Mouse (Mus musculus): ENCODE results near the gene Cacfd1.

Cacfd1 gene

DNA sequence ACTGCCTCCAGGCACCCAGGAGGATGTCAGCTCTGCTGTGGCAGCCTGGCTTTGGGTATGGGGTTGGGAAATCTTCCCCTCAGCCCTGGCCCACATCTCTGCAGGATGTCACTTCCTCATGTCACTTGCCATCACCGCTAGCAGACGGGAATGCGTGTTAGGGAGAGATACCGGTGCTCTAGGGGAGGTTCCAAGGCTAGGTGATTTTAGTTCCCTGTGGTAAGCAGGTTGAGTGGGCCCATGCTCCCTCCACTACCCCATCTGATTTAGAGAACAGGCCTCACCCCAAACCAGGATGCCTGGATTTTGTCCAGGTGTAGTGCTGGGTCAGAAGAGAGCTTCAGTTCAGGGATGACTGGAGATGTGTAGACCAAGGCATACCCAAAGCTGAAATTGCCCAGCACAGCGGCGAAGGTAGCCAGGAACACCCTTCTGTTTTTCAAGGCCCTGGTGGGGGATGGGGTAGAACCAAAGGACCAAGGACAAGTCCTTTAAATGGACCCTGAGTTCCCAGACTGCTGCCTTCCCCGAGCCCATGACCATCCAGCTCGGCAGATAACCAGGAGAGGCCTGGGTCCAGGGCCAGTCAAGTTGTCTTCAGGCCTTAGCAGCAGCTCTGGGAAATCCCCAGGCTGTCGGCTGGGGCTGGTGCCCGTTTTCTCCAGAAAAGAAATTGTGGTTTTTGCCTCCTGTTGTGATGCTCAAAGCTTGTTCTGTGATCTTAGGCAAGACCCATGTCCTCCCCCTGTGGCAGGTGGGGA, 17.3 kb downstream of the Cacfd1 start:
- no peak for DNase-seq (ENCODE audit: low spot score)

DNA sequence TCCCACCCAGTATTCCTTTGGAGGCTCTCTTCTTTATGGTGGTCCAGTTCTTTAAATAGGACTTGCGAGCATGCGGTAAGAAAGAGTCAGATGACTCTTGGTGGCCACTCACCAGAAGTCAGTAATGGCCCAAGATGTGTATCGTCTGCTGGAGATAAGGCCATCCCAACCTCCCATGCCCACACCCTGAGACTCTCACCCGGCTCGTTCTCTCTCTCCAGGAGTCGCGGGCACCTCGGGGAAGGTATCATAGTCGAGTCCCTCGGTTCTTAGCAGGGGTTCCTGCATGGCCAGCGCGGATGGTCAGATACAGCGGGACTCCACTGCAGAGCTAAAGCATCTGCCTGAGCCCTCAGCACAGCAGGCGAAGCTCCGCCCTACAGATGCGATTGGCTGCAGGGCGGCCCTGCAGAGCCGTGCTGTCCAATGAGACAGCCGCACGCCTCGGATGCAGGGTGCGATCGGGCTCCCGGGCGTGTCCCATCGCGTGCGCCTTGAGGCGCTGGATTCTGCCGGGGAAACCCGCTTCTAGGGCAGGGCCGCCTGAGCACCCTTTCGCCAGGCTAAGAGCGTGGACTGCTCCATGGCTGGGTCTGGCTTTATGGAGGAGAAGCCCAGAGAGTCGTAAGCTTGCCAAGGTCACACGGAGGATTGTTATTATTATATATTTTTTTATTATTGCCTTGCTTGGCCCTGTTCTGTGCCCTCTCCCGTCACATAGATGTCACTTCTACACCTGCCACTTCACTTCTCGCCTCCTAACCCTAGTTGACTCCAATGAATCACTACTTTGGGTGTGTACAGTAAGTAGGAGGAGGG, 18.1 kb downstream of the Cacfd1 start, which contains the start of gene Slc2a6:
Gene Slc2a6 (minus strand): TSS at position 381 of the 819 bp plus-strand sequence.
- DNase-seq (ENCODE audit: low spot score), result peak; percentile 90

DNA sequence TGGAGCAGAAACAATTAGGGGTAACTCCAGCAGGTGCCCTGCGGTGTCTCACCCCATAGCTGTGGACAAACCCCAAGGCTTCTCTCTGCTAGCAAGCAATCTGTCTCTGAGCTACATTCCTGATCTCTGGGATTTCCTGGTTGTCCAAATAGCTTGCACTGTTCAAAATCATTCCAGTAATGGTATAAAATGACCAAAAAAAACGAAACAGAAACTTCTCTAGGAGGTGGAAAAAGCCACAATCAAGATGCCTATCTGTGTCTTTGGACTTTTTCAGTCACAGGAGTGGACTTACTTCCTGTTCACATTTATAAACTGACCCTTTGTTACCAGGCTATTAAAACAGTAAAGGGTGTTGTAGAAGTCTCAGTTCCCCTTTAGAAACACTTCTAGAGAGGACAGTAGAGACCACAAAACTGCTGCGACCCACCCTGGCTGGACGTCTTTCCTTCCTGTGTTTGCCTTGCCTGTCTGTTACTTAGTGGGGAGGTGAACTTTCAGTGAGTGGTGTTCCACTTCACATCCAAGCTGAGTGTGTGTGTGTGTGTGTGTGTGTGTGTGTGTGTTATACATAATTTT, 18.8 kb downstream of the Cacfd1 start:
- DNase-seq (ENCODE audit: low spot score), result no peak

DNA sequence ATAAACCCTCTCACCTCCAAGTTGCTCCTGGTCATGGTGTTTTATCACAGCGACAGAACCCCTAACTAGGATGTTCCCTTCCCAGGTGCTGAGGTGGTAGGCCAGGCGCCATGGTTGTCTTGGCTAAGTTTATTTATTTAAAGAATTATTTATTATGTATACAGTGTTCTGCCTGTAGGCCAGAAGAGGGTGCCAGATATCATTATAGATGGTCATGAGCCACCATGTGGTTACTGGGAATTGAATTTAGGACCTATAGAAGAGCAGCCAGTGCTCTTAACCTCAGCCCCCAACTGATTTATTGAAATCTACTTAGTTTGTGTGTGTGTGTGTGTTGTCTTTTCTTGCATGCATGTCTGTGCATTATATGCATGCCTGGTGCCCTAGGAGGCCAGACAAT, 22.6 kb downstream of the Cacfd1 start:
- DNase-seq (ENCODE audit: low spot score), result no peak

DNA sequence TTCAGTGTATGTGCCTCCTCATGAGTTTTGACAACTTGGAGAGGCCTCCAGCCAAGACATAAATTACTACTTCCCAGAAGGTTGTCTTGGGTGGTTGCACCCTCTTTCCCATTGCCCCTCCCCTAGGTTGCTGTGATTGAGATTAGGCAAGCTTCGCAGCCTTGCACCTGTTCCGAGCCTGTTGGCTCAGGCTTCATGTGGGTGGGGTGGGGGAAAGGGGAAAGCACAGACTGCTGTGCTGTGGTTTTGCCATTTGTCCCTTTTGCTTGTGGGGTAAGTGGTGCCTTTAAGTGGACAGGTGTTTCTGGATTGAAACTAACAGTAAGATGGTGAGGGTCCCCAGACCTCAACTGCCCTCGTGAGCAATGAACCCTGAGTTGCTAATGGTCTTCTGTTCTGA, 26.3 kb downstream of the Cacfd1 start:
- DNase-seq (ENCODE audit: low spot score), result no peak

DNA sequence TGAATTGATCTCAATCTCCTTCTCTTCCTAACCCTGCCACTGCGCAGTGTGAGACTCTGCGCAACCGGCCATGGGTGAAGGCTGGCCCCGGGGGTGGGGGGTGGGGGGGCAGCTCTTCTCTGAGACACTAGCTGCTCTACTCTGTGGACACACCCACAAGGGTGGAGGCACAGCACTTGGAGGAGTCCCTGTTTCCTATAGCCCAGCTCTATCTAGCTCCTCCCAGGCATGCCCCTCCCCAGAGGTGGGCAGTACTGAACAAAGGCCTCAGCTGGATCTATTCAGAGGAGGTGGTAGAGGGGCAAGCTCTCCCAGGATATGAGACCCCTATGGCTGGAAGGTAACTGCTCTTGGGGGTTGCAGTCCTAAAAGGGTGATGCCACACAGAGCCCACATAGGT, 27.3 kb downstream of the Cacfd1 start:
- DNase-seq (ENCODE audit: low spot score), result no peak

DNA sequence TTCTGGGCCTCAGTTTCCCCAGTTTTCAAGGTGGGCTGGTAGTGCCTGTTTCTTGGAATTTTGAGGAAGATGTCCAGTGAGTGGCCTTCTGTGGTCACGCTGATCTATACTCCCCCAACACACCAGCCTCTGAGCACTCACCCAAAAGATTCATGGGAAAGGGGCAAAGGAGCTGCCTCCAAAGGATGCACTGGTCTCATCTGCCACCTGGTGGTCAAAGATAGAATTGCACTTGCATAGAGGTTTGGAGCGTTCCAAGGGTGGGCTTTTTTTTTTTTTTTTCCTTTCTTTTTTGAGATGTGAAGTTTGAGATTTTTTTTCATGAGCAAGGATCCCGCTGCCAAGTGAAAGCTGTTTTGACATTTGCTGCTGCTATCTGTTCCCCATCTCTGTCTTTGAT, 28.9 kb downstream of the Cacfd1 start:
- no peak for DNase-seq (ENCODE audit: low spot score)

DNA sequence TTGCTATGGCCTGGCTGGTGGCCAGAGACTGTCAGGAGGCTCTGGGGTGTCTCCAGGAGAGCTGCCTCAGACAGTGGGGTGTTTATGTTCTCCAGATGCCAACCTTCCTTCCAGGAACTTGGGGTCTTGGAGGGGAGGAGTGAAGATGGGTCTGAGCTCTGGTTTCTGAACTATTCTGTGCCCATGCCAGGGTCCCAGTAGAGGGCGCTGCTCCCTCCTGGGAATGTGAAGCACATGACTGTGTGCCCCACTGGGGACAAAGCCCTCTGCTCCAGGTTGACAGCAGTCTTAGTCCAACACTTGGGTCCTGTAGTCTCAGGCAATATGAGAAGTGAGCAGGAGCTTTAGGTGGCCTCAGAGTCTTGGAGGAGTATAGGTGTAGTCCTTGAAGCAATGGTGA, 29.6 kb downstream of the Cacfd1 start:
- DNase-seq (ENCODE audit: low spot score), result no peak

DNA sequence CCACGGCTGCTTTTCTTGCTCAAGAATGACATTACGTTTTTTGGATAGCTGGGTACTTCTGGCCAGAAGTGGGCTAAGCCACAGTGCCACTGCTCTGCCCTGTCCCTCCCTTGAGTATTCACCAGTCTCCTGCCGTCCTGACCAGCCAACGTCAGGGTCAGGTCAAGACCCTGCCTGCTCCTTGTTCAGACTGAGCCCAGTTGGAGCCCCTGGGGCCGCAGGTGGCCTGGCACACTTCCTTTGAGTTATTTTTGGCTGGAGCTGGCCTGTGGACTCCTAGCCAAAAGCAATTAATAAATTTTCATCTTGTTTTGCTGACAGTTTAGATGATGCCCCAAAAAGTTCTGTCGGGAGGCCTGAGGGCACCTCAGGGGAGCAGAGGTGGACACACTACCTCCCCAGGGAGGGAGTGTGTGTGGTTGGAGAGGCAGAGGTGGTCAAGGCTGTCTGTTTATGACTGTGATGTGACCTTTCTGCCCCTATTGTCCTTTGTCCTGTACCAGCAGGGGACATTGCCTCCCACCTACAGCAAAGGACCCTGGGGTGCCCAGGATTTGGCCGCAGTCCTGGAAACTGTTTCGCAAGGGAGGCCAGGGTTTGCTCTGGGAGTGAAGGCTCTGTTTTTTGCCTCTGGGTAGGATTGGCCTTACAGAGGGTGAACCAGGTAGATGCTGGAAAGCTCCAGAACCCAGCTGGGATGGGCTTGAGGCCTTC, 32.6 kb downstream of the Cacfd1 start:
- no peak for DNase-seq (ENCODE audit: low spot score)

DNA sequence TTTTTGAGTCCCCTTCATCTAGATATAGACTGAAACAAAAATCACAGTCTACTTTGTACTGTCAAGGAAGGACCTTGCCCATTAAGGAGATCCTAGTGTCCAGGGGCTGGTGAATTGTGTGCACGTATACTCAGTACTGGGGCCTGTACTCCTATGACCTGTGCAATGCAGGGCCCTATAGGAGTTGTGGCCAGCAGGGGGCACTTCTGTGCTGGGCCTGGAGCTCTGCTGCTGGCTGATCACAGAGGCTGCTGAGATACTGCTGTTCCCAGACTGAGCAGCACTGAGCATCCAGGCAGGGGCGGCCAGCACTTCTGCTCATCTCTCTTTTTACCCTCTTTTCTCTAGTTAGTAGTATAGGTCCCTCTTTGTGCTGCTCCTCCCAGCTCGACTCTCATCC, 33.7 kb downstream of the Cacfd1 start:
- peak; percentile 87 for DNase-seq (ENCODE audit: low spot score)

DNA sequence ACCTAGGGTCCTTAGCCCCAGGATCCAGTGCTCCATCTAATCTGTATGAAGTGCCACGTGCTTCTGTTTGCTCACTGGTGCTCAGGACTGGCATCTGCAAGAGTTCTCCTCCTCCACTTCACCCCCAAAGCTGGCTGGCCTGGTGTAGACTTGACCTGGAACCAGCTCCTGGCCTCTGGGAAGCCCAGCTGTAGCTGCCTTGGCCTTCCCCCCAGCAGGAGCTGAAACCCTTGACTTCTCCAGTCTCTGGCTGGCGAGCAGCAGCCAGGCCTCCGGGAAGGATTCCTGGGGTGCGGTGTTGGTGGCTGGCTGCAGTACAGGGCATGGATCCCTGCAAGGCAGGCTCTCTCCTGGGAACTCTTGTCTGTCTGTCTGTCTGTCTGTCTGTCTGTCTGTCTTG, 34.4 kb downstream of the Cacfd1 start:
- no peak for DNase-seq (ENCODE audit: low spot score)

DNA sequence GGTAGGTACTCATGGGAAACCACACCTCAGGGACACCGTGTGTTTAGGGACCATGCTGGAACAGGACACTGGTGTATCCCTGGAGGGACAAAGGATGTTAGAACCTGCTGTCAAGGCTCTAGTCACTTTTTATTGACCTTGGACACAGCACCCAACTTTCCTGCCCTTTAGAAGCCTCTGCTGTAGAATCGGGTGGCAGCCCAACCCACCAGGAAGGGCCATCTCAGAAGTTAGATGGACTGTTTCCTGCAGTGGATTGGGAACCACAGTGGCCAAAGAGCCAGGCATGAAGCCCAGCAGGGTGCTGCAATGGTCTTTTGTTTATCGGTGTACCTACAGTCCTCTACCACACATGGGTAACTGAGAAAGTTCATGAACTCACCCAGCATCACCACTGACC, 34.9 kb downstream of the Cacfd1 start:
- no peak for DNase-seq (ENCODE audit: low spot score)

DNA sequence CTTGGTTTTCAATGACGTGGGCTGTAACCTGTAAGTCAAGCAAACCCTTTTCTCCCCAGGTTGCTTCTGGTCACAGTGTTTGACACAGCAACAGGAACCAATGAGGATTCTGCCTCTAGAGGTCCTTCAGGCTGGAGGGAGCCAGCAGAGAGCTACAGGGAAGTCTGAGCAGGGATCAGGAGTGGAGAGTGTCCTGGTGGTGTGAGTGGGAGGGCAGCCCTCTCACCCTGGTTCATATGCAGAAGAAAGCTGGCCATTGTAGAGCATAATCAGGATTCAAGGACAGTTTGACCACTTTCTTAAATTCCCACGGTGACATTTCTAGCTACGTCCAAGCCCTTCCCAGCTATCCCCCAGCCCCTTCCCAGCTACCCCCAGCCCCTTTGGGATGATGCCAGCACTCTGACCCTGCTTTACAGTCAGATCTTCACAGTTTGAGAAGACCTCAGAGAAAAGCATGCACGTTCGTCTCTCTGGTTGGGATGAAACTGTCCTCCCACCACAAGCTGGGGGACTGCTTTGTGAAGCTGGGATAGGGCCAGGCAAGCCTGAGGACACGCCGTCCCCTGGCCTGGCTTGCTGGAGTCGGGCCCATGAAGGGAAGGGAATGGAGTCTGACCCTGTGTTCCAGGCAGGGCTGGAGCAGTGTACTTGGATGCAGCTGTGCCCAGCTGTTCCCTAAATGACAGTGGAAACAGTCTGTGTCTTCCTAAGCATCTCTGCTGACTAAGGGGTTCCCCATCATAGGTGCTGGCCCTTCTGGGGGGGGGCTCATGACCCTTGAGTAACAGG, 36.4 kb downstream of the Cacfd1 start:
- no peak for DNase-seq (ENCODE audit: low spot score)

DNA sequence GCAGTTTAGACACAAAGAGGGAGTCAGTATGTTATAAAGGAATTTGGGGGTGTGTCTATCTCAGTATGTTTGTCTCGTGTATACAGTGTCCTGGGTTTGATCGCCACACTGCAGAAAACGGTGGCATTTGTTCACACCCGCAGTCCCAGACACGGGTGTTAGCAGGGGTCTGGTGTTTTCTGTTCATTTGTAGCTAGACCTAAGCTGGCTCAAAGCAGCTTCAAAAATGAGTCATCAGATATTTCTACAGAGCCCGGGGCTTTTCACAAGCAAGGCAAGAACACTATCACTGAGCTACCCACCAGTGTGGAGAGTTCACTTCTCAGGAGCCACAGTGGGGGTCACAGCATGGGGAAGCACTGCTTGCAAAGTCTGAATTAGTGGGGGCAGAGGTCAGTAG, 39.7 kb downstream of the Cacfd1 start:
- no peak for DNase-seq (ENCODE audit: low spot score)

DNA sequence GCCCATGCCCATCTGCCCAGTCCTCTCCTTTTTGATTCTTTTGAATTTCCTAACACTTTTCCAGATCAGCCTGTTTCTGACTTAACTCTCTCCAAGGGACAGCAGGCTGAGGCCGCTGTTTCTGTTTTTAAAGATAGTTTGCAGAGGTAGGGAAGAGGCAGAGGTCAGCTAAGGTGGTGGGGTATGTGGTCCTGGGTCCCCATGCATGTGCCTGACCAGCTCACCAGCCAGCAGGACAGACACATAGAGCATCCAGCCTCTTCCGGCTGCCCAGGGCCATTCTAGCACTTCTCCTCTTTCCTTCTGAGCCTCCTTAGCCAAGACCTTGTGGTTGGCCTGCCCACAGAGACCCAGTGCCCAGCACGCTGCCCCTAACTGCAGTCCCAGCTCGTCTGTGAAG, 48.5 kb downstream of the Cacfd1 start:
- DNase-seq (ENCODE audit: low spot score), result no peak

DNA sequence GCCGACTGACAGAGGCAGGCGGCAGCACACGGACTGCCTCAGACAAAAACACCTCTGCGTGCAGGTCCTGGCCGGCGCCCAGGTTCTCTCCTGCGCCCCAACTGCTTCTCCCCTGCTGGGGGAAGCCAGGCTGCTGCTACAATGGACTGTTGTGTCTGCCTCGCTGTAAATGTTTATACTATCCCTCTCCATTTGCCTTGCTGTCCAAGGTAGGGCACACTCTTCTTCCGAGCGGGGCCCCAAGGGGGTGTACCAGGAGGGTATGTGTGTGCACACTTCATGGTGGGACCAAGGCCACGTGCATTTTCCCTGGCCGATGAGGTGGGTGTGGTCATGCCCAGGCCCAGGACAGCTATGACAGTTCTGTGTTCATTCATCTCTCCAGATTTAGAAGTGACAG, 49.0 kb downstream of the Cacfd1 start:
- DNase-seq (ENCODE audit: low spot score), result no peak

DNA sequence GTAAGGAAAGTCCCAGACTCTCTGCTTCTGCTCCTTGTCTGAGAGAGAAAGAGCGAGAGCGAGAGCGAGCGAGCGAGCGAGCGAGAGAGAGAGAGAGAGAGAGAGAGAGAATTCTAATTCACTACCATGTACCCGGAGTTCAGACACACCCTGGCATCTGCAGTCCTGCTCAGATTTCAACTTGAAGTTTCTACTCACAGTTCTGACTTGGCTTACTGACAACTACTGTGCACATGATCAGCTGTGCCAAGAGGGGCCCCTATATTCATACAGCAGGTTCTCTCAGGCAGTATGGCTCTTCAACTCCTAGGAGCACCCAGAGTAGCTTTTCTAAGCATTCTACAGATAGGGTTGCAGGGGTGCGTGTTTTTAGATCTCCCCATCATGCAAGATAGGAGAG, 49.5 kb downstream of the Cacfd1 start:
- no peak for DNase-seq (ENCODE audit: low spot score)

DNA sequence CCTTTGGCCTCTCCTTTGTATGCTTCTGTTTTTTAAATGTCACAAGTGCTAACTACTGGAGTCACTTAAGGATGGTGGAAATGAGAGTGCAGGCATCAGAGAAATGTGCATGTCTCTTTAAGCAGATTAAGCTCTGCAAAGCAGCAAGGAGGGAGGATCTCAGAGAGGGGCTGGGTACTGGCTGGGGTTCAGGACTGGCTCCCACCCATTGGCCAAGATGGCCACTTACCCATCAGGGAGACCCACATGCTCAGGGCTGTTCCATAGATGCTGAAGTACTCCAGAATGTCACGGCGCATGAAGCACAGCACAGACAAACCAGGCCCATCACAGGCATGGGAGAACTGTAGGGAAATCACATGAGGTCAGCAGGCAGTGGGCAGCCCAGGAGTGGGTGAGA, 57.4 kb downstream of the Cacfd1 start:
- no peak for DNase-seq (ENCODE audit: low spot score)

DNA sequence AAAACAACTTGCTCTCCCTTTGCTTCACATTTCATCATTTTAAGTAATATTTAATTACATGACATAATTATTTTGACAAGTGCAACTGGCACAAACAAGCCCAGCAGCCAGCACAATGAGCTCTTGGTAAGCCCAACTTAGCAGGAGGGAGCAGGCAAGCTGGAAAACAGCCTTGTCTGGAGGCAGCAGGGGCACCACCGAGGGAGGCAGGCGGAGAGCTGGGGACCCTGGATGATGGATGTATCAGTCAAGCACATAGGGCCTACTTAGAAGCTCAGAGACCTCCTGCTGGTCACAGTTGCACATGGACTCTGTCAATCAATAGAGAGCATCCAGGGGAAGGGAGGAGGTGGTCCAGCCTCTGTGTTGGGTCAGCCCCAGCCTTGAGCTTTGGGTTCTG, 58.3 kb downstream of the Cacfd1 start:
- DNase-seq (ENCODE audit: low spot score), result no peak

DNA sequence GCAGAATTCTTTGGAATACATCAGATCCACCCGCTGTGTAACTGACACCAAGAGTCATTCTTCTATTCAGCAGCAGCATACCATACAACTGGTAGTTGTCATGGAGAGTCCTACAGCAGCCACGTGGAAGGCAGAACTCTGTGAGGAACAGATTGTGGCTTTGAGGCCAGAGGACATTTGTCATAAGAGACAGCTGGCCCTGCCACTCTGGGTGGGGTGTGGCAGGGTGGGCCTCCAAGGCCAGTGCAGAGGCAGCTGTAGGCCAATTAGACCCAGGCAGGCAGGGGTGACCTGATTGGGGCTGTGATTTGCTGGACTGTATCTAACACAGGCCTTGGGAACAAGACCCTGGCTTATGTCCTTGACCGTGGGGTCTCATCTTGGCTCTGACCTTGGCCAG, 59.9 kb downstream of the Cacfd1 start:
- no peak for DNase-seq (ENCODE audit: low spot score)

DNA sequence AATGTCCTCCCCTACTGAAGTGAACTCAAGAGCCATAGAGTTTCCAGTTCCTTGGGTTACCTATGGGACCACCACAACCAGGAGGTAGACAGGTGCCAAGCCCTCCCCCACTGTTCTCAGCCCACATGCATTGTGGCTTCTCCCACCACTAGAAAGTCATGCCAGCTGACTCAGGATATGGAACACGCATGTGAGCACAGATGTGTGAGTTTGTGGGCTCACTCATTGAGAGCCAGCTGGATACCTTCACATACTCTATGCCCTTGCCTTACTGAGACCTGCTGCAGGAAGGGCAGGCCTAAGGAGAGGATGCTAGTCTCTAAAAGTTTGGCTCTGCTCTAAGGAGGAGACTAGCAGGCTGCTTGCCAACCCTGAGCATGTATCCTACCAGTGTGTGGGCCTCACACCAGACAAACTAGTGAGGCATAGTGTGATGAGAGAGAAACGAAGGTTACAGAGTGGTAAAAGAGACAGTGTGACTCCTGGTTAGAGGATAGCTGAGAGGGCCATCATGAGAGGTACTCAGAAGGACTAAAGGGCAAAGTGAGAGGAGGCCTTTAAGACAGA, 60.6 kb downstream of the Cacfd1 start:
- DNase-seq (ENCODE audit: low spot score), result no peak
